13 mouse cellular contexts compared by ENCODE assay signal in genomic region chr2:93599731-93600130, GRCm38 (mm10). TPM values are rescaled to one million over a fixed set of nuclear protein-coding genes. Genes with fewer than 3 reads are reported as not detected.
DNase-seq lines count a peak whose midpoint lies in the region; ATAC-seq lines count a peak whose summit lies in the region.
"Had no signal": no experiment of that assay in that cellular context is flagged by ENCODE, and none has a peak within 500 bp of the region (broad histone marks: within the 10 kb centered on the region; RNA-seq: fewer than 3 reads in every experiment).

No protein-coding gene starts in this region.

- H3K4me3 ChIP-seq in embryonic facial prominence, embryonic 15.5 days (replicated peaks) = no peak overlapping the region
- peak overlapping the region; percentile 19; the same call in 1 of the 2 replicates for H3K4me3 ChIP-seq in macrophage (ENCODE audit: inconsistent target)
- H3K4me3 ChIP-seq: neural tube, embryonic 12.5 days had no signal

- no peaks in the 10 kb centered on the region for H3K9me3 ChIP-seq in embryonic facial prominence, embryonic 15.5 days (replicated peaks)
- H3K9me3 ChIP-seq: neural tube, embryonic 12.5 days had no signal

- H3K4me1 ChIP-seq in embryonic facial prominence, embryonic 15.5 days = peaks cover 36% of the 10 kb centered on the region
- H3K4me1 ChIP-seq: neural tube, embryonic 12.5 days had no signal

- intact Hi-C loops in left cerebral cortex, postnatal 36 days (cut with DNase I) = no loop called here
- intact Hi-C loops in heart, postnatal 25 days (cut with DNase I) = no loop called here

- H3K79me2 ChIP-seq in macrophage (ENCODE audit: inconsistent target) = no peaks in the 10 kb centered on the region

- ATAC-seq in embryonic facial prominence, embryonic 15.5 days (ENCODE audit: insufficient number of reproducible peaks, low FRiP score, low TSS enrichment, low read depth) = no peak
- no peak for ATAC-seq in granulocyte monocyte progenitor cell, adult 5-6 weeks (replicated peaks; ENCODE audit: poor library complexity, severe bottlenecking)

- H3K9ac ChIP-seq in embryonic facial prominence, embryonic 15.5 days = no peak overlapping the region
- H3K9ac ChIP-seq: neural tube, embryonic 12.5 days had no signal

- 39% methylated on average over 9 of the region's 9 CpGs for WGBS in embryonic facial prominence, embryonic 15.5 days
- WGBS in macrophage (ENCODE audit: missing documents) = 18% methylated on average over 9 of the region's 9 CpGs

- H3K36me3 ChIP-seq in embryonic facial prominence, embryonic 15.5 days = no peaks in the 10 kb centered on the region
- no peaks in the 10 kb centered on the region for H3K36me3 ChIP-seq in macrophage (ENCODE audit: inconsistent target)
- H3K36me3 ChIP-seq: neural tube, embryonic 12.5 days had no signal

- H3K27ac ChIP-seq in embryonic facial prominence, embryonic 15.5 days (replicated peaks) = peak overlapping the region; percentile 11; the same call in 1 of the 2 replicates
- peak overlapping the region; percentile 87 for H3K27ac ChIP-seq in macrophage
- H3K27ac ChIP-seq: neural tube, embryonic 12.5 days had no signal

- H3K27me3 ChIP-seq in embryonic facial prominence, embryonic 15.5 days = no peaks in the 10 kb centered on the region
- H3K27me3 ChIP-seq: neural tube, embryonic 12.5 days had no signal

- DNase-seq in left cerebral cortex, adult 11 months (ENCODE audit: low spot score) = peak; percentile 12
- no peak for DNase-seq in left cerebral cortex, postnatal 36 days (ENCODE audit: low spot score in 2 of 2)
- peak; percentile 21 for DNase-seq in heart, postnatal 25 days (ENCODE audit: low spot score)
- DNase-seq in cerebellum, postnatal 14 days = no peak
- no peak for DNase-seq in spleen, adult 12 weeks (ENCODE audit: low spot score)
- DNase-seq: adrenal gland, adult 2 months; lung, postnatal 14 days had no signal

- no peak overlapping the region for H3K4me2 ChIP-seq in embryonic facial prominence, embryonic 15.5 days (replicated peaks)
- H3K4me2 ChIP-seq: neural tube, embryonic 12.5 days had no signal

RNA-seq across cellular contexts. Expression of gene Gm10803, which starts 39.4 kb away (rescaled TPM):
- total RNA-seq in left cerebral cortex, postnatal 36 days (2021) = not detected
- polyA plus RNA-seq in embryonic facial prominence, embryonic 15.5 days (2015; fragmentation: Nextera tagmentation; extraction: Ambion mirVana) = not detected in 2 replicates
- total RNA-seq in heart, postnatal 25 days (2021) = not detected
- not detected for total RNA-seq in macrophage (2018; cell fraction: chromatin; rRNA removed)
- total RNA-seq in macrophage (2018; cell fraction: cytosol; rRNA removed) = not detected
- total RNA-seq in macrophage (2018; cell fraction: nucleus; rRNA removed) = not detected
- not detected in 3 replicates for polyA plus RNA-seq in macrophage (2018)
- total RNA-seq in granulocyte monocyte progenitor cell, adult 5-6 weeks (2014; fragmentation: Nextera tagmentation) = not detected in 2 replicates
- total RNA-seq in granulocyte monocyte progenitor cell, adult 5-6 weeks (2017) = not detected in 2 replicates
- total RNA-seq: adrenal gland, adult 2 months; layer of hippocampus, postnatal 14 days had no signal
- polyA plus RNA-seq: adrenal gland, adult 2 months; heart, embryonic 16.5 days; neural tube, embryonic 12.5 days had no signal

RNA-seq across cellular contexts. Expression of gene Alx4, which starts 42.5 kb away (rescaled TPM):
- total RNA-seq in left cerebral cortex, postnatal 36 days (2021) = 1 to 10 TPM in 1 of 2 experiments, under 1 TPM in 1; 0.69 to 1.5 TPM
- polyA plus RNA-seq in embryonic facial prominence, embryonic 15.5 days (2015; fragmentation: Nextera tagmentation; extraction: Ambion mirVana) = 14.3 and 14.9 TPM in 2 replicates
- under 1 TPM; 0.20 to 0.23 TPM for total RNA-seq in heart, postnatal 25 days (2021)
- under 1 TPM in 1 of 26 experiments, not detected in 25; 0.44 TPM for total RNA-seq in macrophage (2018; cell fraction: chromatin; rRNA removed)
- total RNA-seq in macrophage (2018; cell fraction: cytosol; rRNA removed) = under 1 TPM in 1 of 26 experiments, not detected in 25; 0.05 TPM
- total RNA-seq in macrophage (2018; cell fraction: nucleus; rRNA removed) = under 1 TPM in 1 of 26 experiments, not detected in 25; 0.14 TPM
- not detected in 3 replicates for polyA plus RNA-seq in macrophage (2018)
- total RNA-seq in granulocyte monocyte progenitor cell, adult 5-6 weeks (2014; fragmentation: Nextera tagmentation) = not detected in 2 replicates
- total RNA-seq in granulocyte monocyte progenitor cell, adult 5-6 weeks (2017) = not detected in 2 replicates

Comparison
In these comparisons a context has a peak if more than half of its experiments do, and no peak if none do; other contexts are left out.
1. DNase-seq: peak in left cerebral cortex, adult 11 months (single experiment) and heart, postnatal 25 days (single experiment); none in left cerebral cortex, postnatal 36 days (0 of 2), cerebellum, postnatal 14 days (0 of 2) and spleen, adult 12 weeks (single experiment).